Mouse (Mus musculus): ENCODE data around the gene Capza1. TPM values are rescaled to one million over a fixed set of nuclear protein-coding genes. Genes with fewer than 3 reads are reported as not detected.

Gene Capza1
- total RNA-seq, 2 experiments from 2014 or later, result 32.2 to 38.7 TPM

- intact Hi-C loops (cut with DNase I), result no loop called here
- peak in 1 of 2 experiments; percentile 24 for DNase-seq
Measured at GRCm38 (mm10) chr3:104791017-104791416, 73.3 kb downstream of the Capza1 start.

GRCm38 (mm10) chr3:104790401-104790937 is 73.8 kb downstream of the Capza1 start:
- DNase-seq, result peak; percentile 36 to 43
- intact Hi-C loops (cut with DNase I), result no loop called here

- DNase-seq, result peak; percentile 66 to 70
- intact Hi-C loops (cut with DNase I), result loop anchor here (1.0 to 2.0 kb wide), 3 partner anchors 9 to 269 kb away; partner anchors contain the start of genes Fam19a3 and Ppm1j
Measured at GRCm38 (mm10) chr3:104789822-104790221, 74.5 kb downstream of the Capza1 start.

- no peak for DNase-seq
- intact Hi-C loops (cut with DNase I), result loop anchor here (1.0 to 2.0 kb wide), 3 partner anchors 8 to 270 kb away; partner anchors contain the start of genes Fam19a3 and Ppm1j
Measured at GRCm38 (mm10) chr3:104789312-104789605, 75.0 kb downstream of the Capza1 start.

GRCm38 (mm10) chr3:104788561-104789311 is 75.6 kb downstream of the Capza1 start:
- peak; percentile 85 to 93 for DNase-seq
- intact Hi-C loops (cut with DNase I), result loop anchor here (1.0 to 2.0 kb wide), 4 partner anchors 7 to 270 kb away; partner anchors contain the start of genes Capza1, Fam19a3, Ppm1j and St7l

GRCm38 (mm10) chr3:104788075-104788474 is 76.2 kb downstream of the Capza1 start, which contains the start of gene Rhoc:
Rhoc (plus strand) TSS chr3:104788375.
- intact Hi-C loops (cut with DNase I), result loop anchor here (1.0 to 2.0 kb wide), 3 partner anchors 76 to 271 kb away; partner anchors contain the start of genes Capza1 and St7l
- DNase-seq, result no peak

GRCm38 (mm10) chr3:104785284-104785683 is 79.0 kb downstream of the Capza1 start:
- intact Hi-C loops (cut with DNase I), result no loop called here
- DNase-seq, result no peak

GRCm38 (mm10) chr3:104783971-104784500 is 80.3 kb downstream of the Capza1 start:
- intact Hi-C loops (cut with DNase I), result loop anchor here (5.0 kb wide), 1 partner anchor 33 kb away; the partner anchor contains the start of gene Mov10
- no peak for DNase-seq

- DNase-seq, result peak; percentile 70 to 74
- intact Hi-C loops (cut with DNase I), result loop anchor here (5.0 kb wide), 1 partner anchor 35 kb away; the partner anchor contains the start of gene Mov10
Measured at GRCm38 (mm10) chr3:104782061-104782681, 82.1 kb downstream of the Capza1 start.

- DNase-seq, result peak; percentile 60 to 63
- intact Hi-C loops (cut with DNase I), result loop anchor here (1.0 to 5.0 kb wide), 2 partner anchors 8 to 36 kb away; partner anchors contain the start of gene Mov10
Measured at GRCm38 (mm10) chr3:104781471-104781903, 82.8 kb downstream of the Capza1 start, which contains the start of gene Fam19a3. Fam19a3 (minus strand) TSS chr3:104781840.

- DNase-seq, result peak; percentile 79 to 80
- intact Hi-C loops (cut with DNase I), result loop anchor here (1.0 to 5.0 kb wide), 2 partner anchors 9 to 37 kb away; partner anchors contain the start of gene Mov10
Measured at GRCm38 (mm10) chr3:104780561-104781420, 83.5 kb downstream of the Capza1 start, which contains the start of gene Ppm1j. Ppm1j (plus strand) TSS chr3:104781056.

GRCm38 (mm10) chr3:104779949-104780348 is 84.4 kb downstream of the Capza1 start:
- intact Hi-C loops (cut with DNase I), result loop anchor here (1.0 to 5.0 kb wide), 2 partner anchors 37 to 66 kb away; partner anchors contain the start of gene Mov10
- DNase-seq, result peak; percentile 70 to 72

GRCm38 (mm10) chr3:104777342-104777741 is 87.0 kb downstream of the Capza1 start:
- no peak for DNase-seq
- intact Hi-C loops (cut with DNase I), result no loop called here

- DNase-seq, result no peak
- intact Hi-C loops (cut with DNase I), result loop anchor here (5.0 kb wide), 1 partner anchor 194 kb away; no protein-coding TSS in a partner anchor
Measured at GRCm38 (mm10) chr3:104773301-104773700, 91.0 kb downstream of the Capza1 start.

Other genes starting within 250 kb of the Capza1 start
- gene Slc16a1, start 225.8 kb downstream of the Capza1 start, total RNA-seq (2021), result 100 to 1,000 TPM; 163 to 166 TPM
- 10 to 100 TPM; 24.0 to 26.2 TPM for gene Ppm1j, start 83.4 kb downstream of the Capza1 start, total RNA-seq (2021)
- gene Fam19a3, start 82.7 kb downstream of the Capza1 start, total RNA-seq (2021), result 1 to 10 TPM; 2.2 to 2.4 TPM
- gene Rhoc, start 76.1 kb downstream of the Capza1 start, total RNA-seq (2021), result 100 to 1,000 TPM in 1 of 2 experiments, 10 to 100 TPM in 1; 93.1 to 100 TPM
- 1 to 10 TPM; 4.8 to 8.0 TPM for gene Mov10, start 45.9 kb downstream of the Capza1 start, total RNA-seq (2021)
- 10 to 100 TPM; 19.1 to 22.5 TPM for gene St7l, start 500 bp downstream of the Capza1 start, total RNA-seq (2021)
- 1 to 10 TPM; 1.1 to 1.8 TPM for gene Wnt2b, start 97.4 kb upstream of the Capza1 start, total RNA-seq (2021)
- 10 to 100 TPM; 18.9 to 19.6 TPM for gene Cttnbp2nl, start 188.6 kb upstream of the Capza1 start, total RNA-seq (2021)
- not detected for gene 4930564D02Rik, start 202.3 kb upstream of the Capza1 start, total RNA-seq (2021)